Mouse (Mus musculus): ENCODE results near the gene Osbpl2. TPM values are rescaled to one million over a fixed set of nuclear protein-coding genes. Genes with fewer than 3 reads are reported as not detected.

The Osbpl2 gene
- total and polyA plus RNA-seq, 3 experiments, result 11.4 to 15.6 (median 12.8) TPM

DNA sequence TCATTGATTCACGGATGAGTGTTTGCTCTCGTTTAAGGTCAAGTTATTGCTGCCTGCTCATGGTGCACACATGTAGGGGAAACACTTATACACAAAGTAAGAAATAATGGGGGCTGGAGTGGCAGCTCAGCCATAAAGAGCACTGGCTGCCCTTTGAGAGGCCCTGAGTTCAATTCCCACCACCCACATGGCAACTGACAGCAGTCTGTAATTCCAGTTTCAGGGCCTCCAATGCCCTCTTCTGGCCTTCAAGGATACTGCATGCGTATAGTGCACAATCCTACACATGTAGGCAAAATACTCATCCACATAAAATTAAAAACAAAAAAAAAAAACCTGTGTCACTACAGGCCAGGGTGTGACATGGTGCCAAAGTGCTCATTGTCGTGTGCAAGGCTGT, 31.6 kb upstream of the Osbpl2 start:
- Histone ChIP-seq H3K27me3 (replicated peaks) (peaks cover 8% of the 10 kb centered on the region), H3K36me3 (replicated peaks in 1 of 2; ENCODE audit: control insufficient read depth in 1 of 2, insufficient read depth in 1 of 2, low read length in 1 of 2) (peaks cover 31 to 45% of the 10 kb centered on the region in 2 experiments), H3K9me3 (replicated peaks; ENCODE audit: low read length) (peaks cover 4% of the 10 kb centered on the region), H3K27ac (ENCODE audit: insufficient read depth, low read depth) (no peak overlapping the region), H3K4me2 (ENCODE audit: insufficient read depth, low read depth, poor library complexity, severe bottlenecking) (no peak overlapping the region), H3K9ac (ENCODE audit: insufficient read depth, low read depth) (no peak overlapping the region), H3K4me3 (replicated peaks in 1 of 3; ENCODE audit: low read depth in 2 of 3, low read length in 2 of 3, poor library complexity in 1 of 3) (no peak overlapping the region), H3K79me2 (replicated peaks; ENCODE audit: control insufficient read depth, extremely low read depth, insufficient read depth, poor library complexity, severe bottlenecking) (no peaks in the 10 kb centered on the region), H3K4me1 (ENCODE audit: control insufficient read depth in 1 of 2, insufficient read depth in 2 of 2) (peaks cover 5 to 26% of the 10 kb centered on the region in 2 experiments)
- DNase-seq (ENCODE audit: extremely low read depth), result no peak
- TF ChIP-seq MYC (IDR thresholded peaks at IDR 0.05; ENCODE audit: low read depth, low read length) (no peak), CTCF (conservative IDR thresholded peaks at IDR 0.05 in 1 of 2, IDR thresholded peaks at IDR 0.05 in 1 of 2; ENCODE audit: low read depth in 2 of 2, low read length in 2 of 2) (peak; percentile 21 to 23; a peak in 1 of 4 replicates)
- in situ Hi-C loops (cut with MboI; ENCODE audit: low pct_ligation_motif_present, low pct_unique_long_range_greater_than_20kb, low sequenced_read_pairs), result no loop called here
- dilution Hi-C loops (cut with MboI; ENCODE audit: extremely low pct_ligation_motif_present, extremely low pct_unique_long_range_greater_than_20kb, low sequenced_read_pairs), result no loop called here

DNA sequence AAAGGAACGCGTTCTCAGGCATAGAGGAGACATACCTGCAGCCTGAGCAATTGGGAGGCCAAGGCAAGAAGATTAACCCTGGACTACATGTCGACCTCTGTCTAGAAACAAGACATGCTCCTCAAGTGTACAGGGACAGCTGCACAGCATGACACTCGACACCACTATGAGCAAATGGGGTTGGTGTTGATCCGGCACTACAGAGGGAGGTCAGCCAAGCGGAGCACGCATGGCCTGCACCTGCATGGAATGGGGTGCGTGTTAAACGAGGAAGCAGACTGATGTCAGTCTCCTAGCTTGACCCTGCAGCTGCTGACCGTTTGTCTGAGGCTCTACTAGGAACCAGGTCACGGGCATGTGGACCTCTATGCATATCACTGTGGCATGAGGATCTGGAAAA, 28.8 kb upstream of the Osbpl2 start:
- dilution Hi-C loops (cut with MboI; ENCODE audit: extremely low pct_ligation_motif_present, extremely low pct_unique_long_range_greater_than_20kb, low sequenced_read_pairs) (no loop called here), in situ Hi-C loops (cut with MboI; ENCODE audit: low pct_ligation_motif_present, low pct_unique_long_range_greater_than_20kb, low sequenced_read_pairs) (no loop called here)
- no peak overlapping the region for H3K4me2 ChIP-seq (ENCODE audit: insufficient read depth, low read depth, poor library complexity, severe bottlenecking)

DNA sequence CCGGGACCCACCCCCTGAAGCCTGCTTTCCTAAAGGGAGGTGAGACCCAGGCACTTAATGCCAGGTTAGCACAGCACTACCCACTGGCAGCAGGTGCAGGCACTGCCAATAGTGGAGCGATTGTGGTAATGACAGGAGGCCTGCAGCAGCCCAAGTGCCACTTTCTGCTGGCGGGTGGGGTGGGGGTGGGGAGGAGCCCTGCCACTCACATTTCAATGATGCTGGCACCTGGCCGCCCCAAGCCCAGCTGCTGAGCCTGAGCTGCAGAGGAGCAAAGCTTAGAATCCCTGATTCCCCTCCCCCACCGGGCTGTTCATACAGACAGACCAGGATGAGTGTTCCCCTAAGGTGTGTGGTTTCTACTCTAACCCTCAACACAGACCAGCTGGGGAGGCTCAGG, 23.4 kb upstream of the Osbpl2 start:
- Histone ChIP-seq H3K4me1 (ENCODE audit: control insufficient read depth in 1 of 2, insufficient read depth in 2 of 2) (peaks cover 10 to 22% of the 10 kb centered on the region in 2 experiments), H3K4me2 (ENCODE audit: insufficient read depth, low read depth, poor library complexity, severe bottlenecking) (no peak overlapping the region), H3K9ac (ENCODE audit: insufficient read depth, low read depth) (no peak overlapping the region), H3K36me3 (replicated peaks in 1 of 2; ENCODE audit: control insufficient read depth in 1 of 2, insufficient read depth in 1 of 2, low read length in 1 of 2) (no peaks in the 10 kb centered on the region), H3K4me3 (replicated peaks in 1 of 3; ENCODE audit: low read depth in 2 of 3, low read length in 2 of 3, poor library complexity in 1 of 3) (no peak overlapping the region), H3K9me3 (replicated peaks; ENCODE audit: low read length) (no peaks in the 10 kb centered on the region), H3K27ac (ENCODE audit: insufficient read depth, low read depth) (no peak overlapping the region), H3K27me3 (replicated peaks) (peaks cover 66% of the 10 kb centered on the region), H3K79me2 (replicated peaks; ENCODE audit: control insufficient read depth, extremely low read depth, insufficient read depth, poor library complexity, severe bottlenecking) (no peaks in the 10 kb centered on the region)
- dilution Hi-C loops (cut with MboI; ENCODE audit: extremely low pct_ligation_motif_present, extremely low pct_unique_long_range_greater_than_20kb, low sequenced_read_pairs), result no loop called here
- in situ Hi-C loops (cut with MboI; ENCODE audit: low pct_ligation_motif_present, low pct_unique_long_range_greater_than_20kb, low sequenced_read_pairs), result no loop called here
- DNase-seq (ENCODE audit: extremely low read depth), result no peak
- TF ChIP-seq IRF4 (IDR thresholded peaks at IDR 0.05; ENCODE audit: low read depth, low read length), result no peak
- no peak for TF ChIP-seq USF1 (IDR thresholded peaks at IDR 0.05; ENCODE audit: low read depth, low read length)
- no peak for TF ChIP-seq KAT2A (IDR thresholded peaks at IDR 0.05; ENCODE audit: insufficient replicate concordance, low read length)
- no peak for TF ChIP-seq NELFE (IDR thresholded peaks at IDR 0.05; ENCODE audit: low read depth, low read length)
- TF ChIP-seq ZMIZ1 (IDR thresholded peaks at IDR 0.05; ENCODE audit: low read depth, low read length), result no peak
- TF ChIP-seq EP300 (IDR thresholded peaks at IDR 0.05; ENCODE audit: low read length), result no peak
- no peak for TF ChIP-seq MAX (IDR thresholded peaks at IDR 0.05; ENCODE audit: low read length)
- TF ChIP-seq JUND (conservative IDR thresholded peaks at IDR 0.05; ENCODE audit: low read depth, low read length), result no peak
- no peak for TF ChIP-seq MEF2A (IDR thresholded peaks at IDR 0.05; ENCODE audit: borderline replicate concordance, low read depth, low read length)

More for the DNA sequence above, 28.8 kb upstream of the Osbpl2 start:
- TF ChIP-seq MAX (IDR thresholded peaks at IDR 0.05; ENCODE audit: low read length) (0 out of 2 replicates have a peak, but pooled peaks have one; percentile 12), ZMIZ1 (IDR thresholded peaks at IDR 0.05; ENCODE audit: low read depth, low read length) (no peak), CHD2 (IDR thresholded peaks at IDR 0.05; ENCODE audit: low read length) (no peak), CHD1 (IDR thresholded peaks at IDR 0.05; ENCODE audit: low read depth, low read length) (no peak), ZKSCAN1 (IDR thresholded peaks at IDR 0.05; ENCODE audit: borderline replicate concordance, low read depth, low read length) (no peak), ELF1 (IDR thresholded peaks at IDR 0.05; ENCODE audit: low read depth, low read length) (no peak), BHLHE40 (IDR thresholded peaks at IDR 0.05; ENCODE audit: low read depth, low read length) (peak; percentile 35; the same call in 1 of the 2 replicates)
- H3K27ac ChIP-seq (ENCODE audit: insufficient read depth, low read depth), result no peak overlapping the region
- no peak overlapping the region for H3K4me3 ChIP-seq (replicated peaks in 1 of 3; ENCODE audit: low read depth in 2 of 3, low read length in 2 of 3, poor library complexity in 1 of 3)
- H3K4me1 ChIP-seq (ENCODE audit: control insufficient read depth in 1 of 2, insufficient read depth in 2 of 2), result peaks cover 5 to 17% of the 10 kb centered on the region in 2 experiments
- H3K27me3 ChIP-seq (replicated peaks), result peaks cover 18% of the 10 kb centered on the region
- H3K9me3 ChIP-seq (replicated peaks; ENCODE audit: low read length), result peaks cover 4% of the 10 kb centered on the region
- no peaks in the 10 kb centered on the region for H3K79me2 ChIP-seq (replicated peaks; ENCODE audit: control insufficient read depth, extremely low read depth, insufficient read depth, poor library complexity, severe bottlenecking)
- no peak overlapping the region for H3K9ac ChIP-seq (ENCODE audit: insufficient read depth, low read depth)
- peaks cover 15 to 19% of the 10 kb centered on the region in 2 experiments for H3K36me3 ChIP-seq (replicated peaks in 1 of 2; ENCODE audit: control insufficient read depth in 1 of 2, insufficient read depth in 1 of 2, low read length in 1 of 2)
- peak; percentile 25 for DNase-seq (ENCODE audit: extremely low read depth)

All from CH12.LX (cell line).